Mouse (Mus musculus): ENCODE data around the gene Polr2j. TPM values are rescaled to one million over a fixed set of nuclear protein-coding genes. Genes with fewer than 3 reads are reported as not detected.
"Not testable (repeated sequence)": the region's sequence is repeated elsewhere in the genome, so short reads cannot be mapped to it uniquely, and the experiment has no call there.

Gene Polr2j
- total RNA-seq, 2 experiments from 2014 or later, result 24.1 to 34.6 TPM

GRCm38 (mm10) chr5:136102099-136102820, 14.2 kb upstream of the Polr2j start:
- peak; percentile 76 for ATAC-seq (replicated peaks; ENCODE audit: low FRiP score, poor library complexity, severe bottlenecking)

GRCm38 (mm10) chr5:136104511-136104910, 11.9 kb upstream of the Polr2j start:
- ATAC-seq (replicated peaks; ENCODE audit: low FRiP score, poor library complexity, severe bottlenecking), result peak; percentile 49; the same call in 1 of the 2 replicates

GRCm38 (mm10) chr5:136108486-136108885, 7.9 kb upstream of the Polr2j start:
- ATAC-seq (replicated peaks; ENCODE audit: low FRiP score, poor library complexity, severe bottlenecking), result no peak

- no peak for ATAC-seq (replicated peaks; ENCODE audit: low FRiP score, poor library complexity, severe bottlenecking)
These were observed 7.4 kb upstream of the Polr2j start for GRCm38 (mm10) chr5:136109042-136109441.

- ATAC-seq (replicated peaks; ENCODE audit: low FRiP score, poor library complexity, severe bottlenecking), result not testable (repeated sequence)
These were observed 2.9 kb upstream of the Polr2j start for GRCm38 (mm10) chr5:136113546-136113945.

- peak; percentile 75 for ATAC-seq (replicated peaks; ENCODE audit: low FRiP score, poor library complexity, severe bottlenecking)
These were observed 317 bp downstream of the Polr2j start for GRCm38 (mm10) chr5:136116784-136117112.

- ATAC-seq (replicated peaks; ENCODE audit: low FRiP score, poor library complexity, severe bottlenecking), result no peak
These were observed 5.7 kb downstream of the Polr2j start for GRCm38 (mm10) chr5:136122165-136122564.

GRCm38 (mm10) chr5:136135571-136136291, 19.3 kb downstream of the Polr2j start, which contains the start of the genes Lrwd1 and Alkbh4:
Lrwd1 (minus strand) TSS chr5:136136074.
Alkbh4 (plus strand) TSS chr5:136136146.
- ATAC-seq (replicated peaks; ENCODE audit: low FRiP score, poor library complexity, severe bottlenecking), result peak; percentile 92

GRCm38 (mm10) chr5:136136292-136136990, 20.0 kb downstream of the Polr2j start:
- no peak; the same call in 1 of the 2 replicates for ATAC-seq (replicated peaks; ENCODE audit: low FRiP score, poor library complexity, severe bottlenecking)

- ATAC-seq (replicated peaks; ENCODE audit: low FRiP score, poor library complexity, severe bottlenecking), result peak; percentile 57
These were observed 21.3 kb downstream of the Polr2j start for GRCm38 (mm10) chr5:136137658-136138274.

GRCm38 (mm10) chr5:136139393-136139792, 23.0 kb downstream of the Polr2j start:
- ATAC-seq (replicated peaks; ENCODE audit: low FRiP score, poor library complexity, severe bottlenecking), result no peak

- ATAC-seq (replicated peaks; ENCODE audit: low FRiP score, poor library complexity, severe bottlenecking), result no peak
These were observed 23.6 kb downstream of the Polr2j start for GRCm38 (mm10) chr5:136140057-136140482.

- ATAC-seq (replicated peaks; ENCODE audit: low FRiP score, poor library complexity, severe bottlenecking), result no peak
These were observed 26.3 kb downstream of the Polr2j start for GRCm38 (mm10) chr5:136142746-136143145.

GRCm38 (mm10) chr5:136143161-136143755, 26.8 kb downstream of the Polr2j start:
- ATAC-seq (replicated peaks; ENCODE audit: low FRiP score, poor library complexity, severe bottlenecking), result no peak; the same call in 1 of the 2 replicates

- ATAC-seq (replicated peaks; ENCODE audit: low FRiP score, poor library complexity, severe bottlenecking), result no peak
These were observed 28.4 kb downstream of the Polr2j start for GRCm38 (mm10) chr5:136144606-136145430.

GRCm38 (mm10) chr5:136146936-136147335, 30.5 kb downstream of the Polr2j start:
- no peak for ATAC-seq (replicated peaks; ENCODE audit: low FRiP score, poor library complexity, severe bottlenecking)

GRCm38 (mm10) chr5:136147704-136148103, 31.3 kb downstream of the Polr2j start:
- ATAC-seq (replicated peaks; ENCODE audit: low FRiP score, poor library complexity, severe bottlenecking), result no peak

- ATAC-seq (replicated peaks; ENCODE audit: low FRiP score, poor library complexity, severe bottlenecking), result not testable (repeated sequence)
These were observed 32.7 kb downstream of the Polr2j start for GRCm38 (mm10) chr5:136149134-136149576.

GRCm38 (mm10) chr5:136152365-136152764, 35.9 kb downstream of the Polr2j start:
- ATAC-seq (replicated peaks; ENCODE audit: low FRiP score, poor library complexity, severe bottlenecking), result no peak

Measured in erythroblast, adult 5-6 weeks (primary cell).